Mouse (Mus musculus): ENCODE measurements at regions not wholly inside any gene's neighbourhood (a gene's known extent, or its start where the extent isn't known, plus 50 kb on each side); places are given as distances from the start of the nearest gene placed in this dataset.

DNA sequence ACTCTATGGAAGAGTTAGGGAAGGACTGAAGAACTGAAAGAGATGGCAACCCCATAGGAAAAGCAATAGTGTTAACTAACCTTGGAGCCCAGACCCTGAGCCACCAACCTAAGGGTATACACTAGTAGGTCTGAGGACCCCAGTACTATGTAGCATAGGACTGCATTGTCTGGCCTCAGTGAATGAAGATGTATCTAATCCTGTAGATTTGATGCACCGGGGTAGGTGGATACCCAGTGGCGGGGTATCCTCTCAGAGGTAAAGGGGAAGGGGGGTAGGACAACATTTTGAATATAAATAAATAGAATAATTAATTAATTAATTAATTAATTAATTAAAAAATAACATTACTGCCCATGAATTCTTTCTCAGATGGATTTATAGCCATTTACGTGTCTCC lies 387.9 kb upstream of the 4921530L21Rik start:
- DNase-seq (ENCODE audit: low read depth, low spot score), result no peak

DNA sequence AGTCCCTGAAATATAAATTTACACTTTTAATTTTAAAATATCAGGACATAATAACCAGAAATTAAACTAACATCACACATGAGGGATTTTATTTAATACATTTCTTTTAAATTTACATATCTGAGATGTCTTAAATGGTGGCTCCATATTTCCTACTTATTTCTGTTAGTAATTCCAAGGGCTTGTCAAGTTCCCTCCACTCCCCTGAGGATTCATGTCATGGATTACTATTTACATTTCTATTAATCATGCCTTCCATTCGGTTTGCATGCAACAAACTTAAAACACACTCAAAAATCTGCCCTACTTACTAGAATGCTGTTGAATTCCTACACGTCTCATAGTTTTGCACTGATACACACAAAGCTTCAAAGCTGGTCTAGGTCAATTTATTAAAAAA lies 387.1 kb upstream of the 4921530L21Rik start:
- no peak for DNase-seq (ENCODE audit: low read depth, low spot score)

GRCm38 (mm10) chr14:95515072-95515471 lies 366.0 kb upstream of the 4921530L21Rik start:
- DNase-seq (ENCODE audit: low read depth, low spot score), result no peak

DNA sequence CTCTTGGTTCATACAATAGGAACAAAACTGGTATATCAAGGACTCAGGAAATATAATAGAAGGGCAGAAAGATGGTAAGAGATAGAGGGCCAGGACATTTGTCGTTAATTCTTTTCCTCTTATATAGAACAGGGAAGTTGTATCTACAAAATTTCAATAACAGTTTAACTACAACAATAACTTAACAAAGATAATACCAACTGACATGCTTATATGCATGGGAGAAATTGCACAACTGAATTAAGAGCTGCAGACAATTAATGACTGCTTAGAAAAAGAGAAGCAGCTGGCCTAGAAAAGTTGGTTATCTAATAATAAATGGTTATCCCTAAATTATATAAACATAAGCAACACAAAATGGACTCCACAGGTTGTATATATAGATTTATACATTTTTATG lies 362.2 kb upstream of the 4921530L21Rik start:
- no peak for DNase-seq (ENCODE audit: low read depth, low spot score)

DNA sequence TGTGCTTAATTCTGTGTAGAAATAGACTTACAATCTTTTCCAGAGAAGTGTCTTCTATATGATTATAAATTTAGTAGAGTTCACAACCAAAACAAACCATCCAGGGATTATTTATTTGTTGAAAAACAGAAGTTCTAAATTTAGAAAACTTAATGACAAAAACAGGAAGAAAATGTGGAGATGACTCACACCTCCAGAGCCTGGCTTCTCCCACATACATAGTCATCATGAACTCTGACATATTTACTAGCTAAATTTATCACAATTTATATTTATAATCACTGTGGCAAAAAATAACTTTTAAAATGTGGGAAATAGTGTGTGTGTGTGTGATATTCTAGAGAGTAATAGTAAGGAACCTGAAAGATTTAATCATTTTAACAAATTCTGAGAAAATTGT lies 337.2 kb upstream of the 4921530L21Rik start:
- no peak for DNase-seq (ENCODE audit: low read depth, low spot score)

GRCm38 (mm10) chr14:95591075-95591474 lies 290.0 kb upstream of the 4921530L21Rik start:
- no peak for DNase-seq (ENCODE audit: low read depth, low spot score)

GRCm38 (mm10) chr14:95596385-95596784 lies 284.7 kb upstream of the 4921530L21Rik start:
- DNase-seq (ENCODE audit: low read depth, low spot score), result peak; percentile 24

GRCm38 (mm10) chr14:95645980-95646379 lies 235.1 kb upstream of the 4921530L21Rik start:
- DNase-seq (ENCODE audit: low read depth, low spot score), result no peak

DNA sequence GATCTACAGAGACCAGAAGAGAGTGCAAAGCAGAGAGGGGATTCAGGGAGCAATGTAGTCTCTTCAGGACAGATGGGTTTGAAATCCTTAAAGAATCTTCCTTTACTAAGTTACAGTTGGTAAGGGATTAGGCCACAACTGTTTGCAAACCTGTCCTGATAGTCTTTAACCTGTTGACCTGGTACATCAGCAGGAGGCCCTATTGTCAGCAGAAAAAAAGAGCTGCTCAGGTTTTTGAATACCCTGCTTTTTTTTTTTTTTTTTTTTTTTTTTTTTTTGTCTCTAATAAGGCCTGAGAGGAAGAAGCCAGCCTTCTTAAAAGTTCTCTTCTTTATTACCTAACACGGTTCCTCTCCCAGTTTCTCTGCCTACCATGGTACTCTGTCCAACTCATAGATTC lies 221.5 kb upstream of the 4921530L21Rik start:
- DNase-seq (ENCODE audit: low read depth, low spot score), result no peak

- no peak for DNase-seq (ENCODE audit: low read depth, low spot score)
These were observed 220.2 kb upstream of the 4921530L21Rik start for GRCm38 (mm10) chr14:95660862-95661261.

- DNase-seq (ENCODE audit: low read depth, low spot score), result no peak
These were observed 219.6 kb upstream of the 4921530L21Rik start for GRCm38 (mm10) chr14:95661416-95661815.

DNA sequence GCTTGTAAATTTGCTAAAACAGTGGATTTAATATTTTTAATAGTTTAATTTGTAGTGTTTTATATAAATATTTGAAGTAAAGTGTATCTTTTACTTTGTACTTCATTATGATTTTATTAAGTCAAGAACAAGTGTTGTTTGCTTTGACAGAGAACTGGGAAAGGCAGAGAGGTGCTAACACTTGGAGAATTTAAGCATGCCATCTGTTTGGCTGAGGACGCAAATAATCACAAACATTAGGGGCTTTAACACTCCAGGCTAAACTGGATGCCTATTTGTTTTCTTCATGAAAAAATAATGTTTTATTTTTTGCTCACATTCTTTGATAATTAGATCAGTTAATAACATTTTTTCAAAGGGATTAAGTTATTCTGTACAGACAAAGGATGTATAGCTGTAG lies 193.6 kb upstream of the 4921530L21Rik start:
- no peak for DNase-seq (ENCODE audit: low read depth, low spot score)

GRCm38 (mm10) chr14:95688611-95689010 lies 192.4 kb upstream of the 4921530L21Rik start:
- no peak for DNase-seq (ENCODE audit: low read depth, low spot score)

DNA sequence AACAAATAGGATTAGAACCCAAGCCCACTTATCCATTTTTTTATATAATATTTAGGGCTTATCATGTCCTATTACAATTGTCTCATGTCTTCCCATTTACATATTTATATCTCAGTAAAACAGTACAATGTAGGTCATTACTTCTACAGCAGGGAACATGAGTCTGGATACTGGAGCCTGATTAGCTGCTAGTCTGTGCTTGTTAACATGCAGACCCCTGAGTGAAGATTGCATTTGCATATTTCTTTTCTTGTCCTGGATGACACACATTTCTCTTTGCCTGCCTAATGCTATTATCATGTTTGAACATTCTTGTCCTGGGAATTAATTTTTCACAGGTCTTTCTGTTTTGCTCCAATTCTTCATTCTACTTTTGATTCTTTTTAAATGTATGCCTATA lies 155.0 kb upstream of the 4921530L21Rik start:
- DNase-seq (ENCODE audit: low read depth, low spot score), result no peak

DNA sequence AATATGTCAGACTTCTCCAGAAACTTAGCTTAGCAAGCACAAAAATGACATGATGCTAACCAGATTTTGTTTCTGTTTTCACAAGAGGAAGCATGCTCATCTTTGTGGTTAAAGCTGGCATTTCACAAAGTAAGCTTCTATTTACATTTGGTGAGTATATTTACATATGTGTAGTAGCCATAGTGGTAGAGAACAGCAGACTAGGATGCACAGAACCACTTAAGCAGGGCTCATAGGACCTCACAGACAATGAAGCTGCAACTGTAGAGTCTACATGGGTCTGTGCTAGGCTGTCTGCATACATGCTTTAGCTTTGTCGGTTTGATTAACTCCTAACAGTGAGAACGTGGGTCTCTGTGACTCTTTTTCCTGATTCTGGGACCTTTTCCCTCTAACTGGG lies 105.3 kb upstream of the 4921530L21Rik start:
- no peak for DNase-seq (ENCODE audit: low read depth, low spot score)

- peak; percentile 6 for DNase-seq (ENCODE audit: low read depth, low spot score)
These were observed 103.6 kb upstream of the 4921530L21Rik start for GRCm38 (mm10) chr14:95777439-95777838.
